Mouse (Mus musculus) 3T3-L1 (cell line): ENCODE data around the gene Dedd2.

ENCODE experiments used
- DNase-seq: peaks from one replicate; pipeline ENCODE4 v3.0.0-alpha.2; 2015; ENCODE audit warnings: low read depth, low spot score

The Dedd2 gene

GRCm38 (mm10) chr7:25179606-25180161 is 40.7 kb downstream of the Dedd2 start, which contains the start of gene Pou2f2:
Pou2f2 (minus strand) TSS chr7:25179726.
- DNase-seq, result no peak

- DNase-seq, result no peak
Observed at GRCm38 (mm10) chr7:25178787-25179605, 41.4 kb downstream of the Dedd2 start.

- DNase-seq, result no peak
Observed at GRCm38 (mm10) chr7:25178317-25178716, 42.1 kb downstream of the Dedd2 start.

- DNase-seq, result no peak
Observed at GRCm38 (mm10) chr7:25174343-25174742, 46.1 kb downstream of the Dedd2 start.

GRCm38 (mm10) chr7:25172669-25173068 is 47.7 kb downstream of the Dedd2 start:
- DNase-seq, result no peak

- no peak for DNase-seq
Observed at GRCm38 (mm10) chr7:25170583-25170982, 49.8 kb downstream of the Dedd2 start.

- no peak for DNase-seq
Observed at GRCm38 (mm10) chr7:25166106-25166505, 54.3 kb downstream of the Dedd2 start.

GRCm38 (mm10) chr7:25156158-25156648 is 64.2 kb downstream of the Dedd2 start:
- DNase-seq, result no peak

- peak; percentile 27 for DNase-seq
Observed at GRCm38 (mm10) chr7:25155469-25156157, 64.8 kb downstream of the Dedd2 start.

- DNase-seq, result no peak
Observed at GRCm38 (mm10) chr7:25154648-25155047, 65.8 kb downstream of the Dedd2 start.

GRCm38 (mm10) chr7:25153841-25154240 is 66.6 kb downstream of the Dedd2 start:
- DNase-seq, result no peak

- DNase-seq, result no peak
Observed at GRCm38 (mm10) chr7:25151916-25152556, 68.4 kb downstream of the Dedd2 start.

- DNase-seq, result no peak
Observed at GRCm38 (mm10) chr7:25151009-25151408, 69.4 kb downstream of the Dedd2 start.

- DNase-seq, result no peak
Observed at GRCm38 (mm10) chr7:25150151-25150663, 70.2 kb downstream of the Dedd2 start.
